Mouse (Mus musculus): ENCODE results near the gene P2ry12. TPM values are rescaled to one million over a fixed set of nuclear protein-coding genes. Genes with fewer than 3 reads are reported as not detected.

P2ry12 gene
- polyA plus RNA-seq (2015; fragmentation: Nextera tagmentation; extraction: Ambion mirVana) = 1.7 and 2.3 TPM in 2 replicates

GRCm38 (mm10) chr3:59262704-59263103, at the start of gene P2ry12:
Gene P2ry12 (minus strand): TSS chr3:59262871.
- no peak within 1 kb of the TSS for H3K9ac ChIP-seq
- no peak within 1 kb of the TSS for H3K4me2 ChIP-seq
- no peaks in the 10 kb centered on the region for H3K27me3 ChIP-seq
- ATAC-seq (ENCODE audit: low read depth) (no peak), DNase-seq (no peak)
- no peaks in the 10 kb centered on the region for H3K9me3 ChIP-seq (replicated peaks)
- H3K27ac ChIP-seq = 0 out of 2 replicates have a peak within 1 kb of the TSS, but pooled peaks have one; percentile 29
- no peak within 1 kb of the TSS for H3K4me3 ChIP-seq (replicated peaks)
- no peaks in the 10 kb centered on the region for H3K36me3 ChIP-seq
- no peaks in the 10 kb centered on the region for H3K4me1 ChIP-seq (replicated peaks)
- WGBS (ENCODE audit: insufficient replicate concordance) = 72% methylated on average over 7 of the region's 7 CpGs

- Histone ChIP-seq H3K9me3 (replicated peaks) (no peaks in the 10 kb centered on the region), H3K27ac (no peak overlapping the region), H3K9ac (no peak overlapping the region), H3K27me3 (no peaks in the 10 kb centered on the region), H3K4me2 (no peak overlapping the region), H3K4me3 (replicated peaks) (no peak overlapping the region), H3K4me1 (replicated peaks) (no peaks in the 10 kb centered on the region), H3K36me3 (no peaks in the 10 kb centered on the region)
- ATAC-seq (ENCODE audit: low read depth) (no peak), DNase-seq (no peak)
- 63% methylated on average over 2 of the region's 2 CpGs for WGBS (ENCODE audit: insufficient replicate concordance)
Measured at GRCm38 (mm10) chr3:59305518-59305917, 42.8 kb upstream of the P2ry12 start.

- Histone ChIP-seq H3K4me1 (replicated peaks) (no peaks in the 10 kb centered on the region), H3K9ac (no peak overlapping the region), H3K27ac (no peak overlapping the region), H3K9me3 (replicated peaks) (no peaks in the 10 kb centered on the region), H3K36me3 (no peaks in the 10 kb centered on the region), H3K27me3 (no peaks in the 10 kb centered on the region), H3K4me2 (no peak overlapping the region), H3K4me3 (replicated peaks) (no peak overlapping the region)
- DNase-seq = no peak
- ATAC-seq (ENCODE audit: low read depth) = no peak
- WGBS (ENCODE audit: insufficient replicate concordance) = 73% methylated on average over 5 of the region's 5 CpGs
Measured at GRCm38 (mm10) chr3:59304944-59305343, 42.3 kb upstream of the P2ry12 start.

- H3K4me1 ChIP-seq (replicated peaks) = no peaks in the 10 kb centered on the region
- WGBS (ENCODE audit: insufficient replicate concordance) = 75% methylated on average over 16 of the region's 16 CpGs
Measured at GRCm38 (mm10) chr3:59297653-59298052, 35.0 kb upstream of the P2ry12 start.

GRCm38 (mm10) chr3:59296563-59297130, 34.0 kb upstream of the P2ry12 start:
- Histone ChIP-seq H3K36me3 (no peaks in the 10 kb centered on the region), H3K27me3 (no peaks in the 10 kb centered on the region), H3K4me3 (replicated peaks) (no peak overlapping the region), H3K27ac (no peak overlapping the region), H3K9me3 (replicated peaks) (no peaks in the 10 kb centered on the region), H3K4me2 (no peak overlapping the region), H3K9ac (no peak overlapping the region), H3K4me1 (replicated peaks) (no peaks in the 10 kb centered on the region)
- no peak for DNase-seq
- ATAC-seq (ENCODE audit: low read depth) = no peak
- WGBS (ENCODE audit: insufficient replicate concordance) = 74% methylated on average over 5 of the region's 5 CpGs

More at GRCm38 (mm10) chr3:59297653-59298052, 35.0 kb upstream of the P2ry12 start:
- Histone ChIP-seq H3K4me2 (no peak overlapping the region), H3K4me3 (replicated peaks) (no peak overlapping the region), H3K27me3 (no peaks in the 10 kb centered on the region), H3K9me3 (replicated peaks) (no peaks in the 10 kb centered on the region), H3K36me3 (no peaks in the 10 kb centered on the region), H3K9ac (no peak overlapping the region), H3K27ac (no peak overlapping the region)
- DNase-seq = no peak
- no peak for ATAC-seq (ENCODE audit: low read depth)

- Histone ChIP-seq H3K36me3 (no peaks in the 10 kb centered on the region), H3K27me3 (no peaks in the 10 kb centered on the region), H3K9me3 (replicated peaks) (no peaks in the 10 kb centered on the region), H3K27ac (no peak overlapping the region), H3K9ac (no peak overlapping the region), H3K4me2 (no peak overlapping the region), H3K4me1 (replicated peaks) (no peaks in the 10 kb centered on the region), H3K4me3 (replicated peaks) (no peak overlapping the region)
- DNase-seq (no peak), ATAC-seq (ENCODE audit: low read depth) (no peak)
- WGBS (ENCODE audit: insufficient replicate concordance) = 79% methylated on average over 16 of the region's 16 CpGs
Measured at GRCm38 (mm10) chr3:59295699-59296562, 33.3 kb upstream of the P2ry12 start.

GRCm38 (mm10) chr3:59293437-59294199, 30.9 kb upstream of the P2ry12 start:
- no peak for DNase-seq
- Histone ChIP-seq H3K9ac (no peak overlapping the region), H3K4me2 (no peak overlapping the region), H3K4me1 (replicated peaks) (no peaks in the 10 kb centered on the region), H3K27ac (no peak overlapping the region), H3K36me3 (no peaks in the 10 kb centered on the region), H3K9me3 (replicated peaks) (no peaks in the 10 kb centered on the region), H3K4me3 (replicated peaks) (no peak overlapping the region), H3K27me3 (no peaks in the 10 kb centered on the region)
- 65% methylated on average over 5 of the region's 5 CpGs for WGBS (ENCODE audit: insufficient replicate concordance)
- no peak for ATAC-seq (ENCODE audit: low read depth)

- no peak for DNase-seq
- H3K36me3 ChIP-seq = no peaks in the 10 kb centered on the region
- no peaks in the 10 kb centered on the region for H3K27me3 ChIP-seq
- H3K9me3 ChIP-seq (replicated peaks) = no peaks in the 10 kb centered on the region
- no peak overlapping the region for H3K4me2 ChIP-seq
- no peaks in the 10 kb centered on the region for H3K4me1 ChIP-seq (replicated peaks)
- 45% methylated on average over 2 of the region's 2 CpGs for WGBS (ENCODE audit: insufficient replicate concordance)
- no peak for ATAC-seq (ENCODE audit: low read depth)
- no peak overlapping the region for H3K27ac ChIP-seq
- H3K9ac ChIP-seq = no peak overlapping the region
- H3K4me3 ChIP-seq (replicated peaks) = no peak overlapping the region
Measured at GRCm38 (mm10) chr3:59290551-59290950, 27.9 kb upstream of the P2ry12 start.

- DNase-seq = no peak
- H3K27me3 ChIP-seq = no peaks in the 10 kb centered on the region
- no peaks in the 10 kb centered on the region for H3K9me3 ChIP-seq (replicated peaks)
- ATAC-seq (ENCODE audit: low read depth) = no peak
- no peak overlapping the region for H3K27ac ChIP-seq
- no peaks in the 10 kb centered on the region for H3K36me3 ChIP-seq
- H3K4me3 ChIP-seq (replicated peaks) = no peak overlapping the region
- H3K9ac ChIP-seq = no peak overlapping the region
- H3K4me2 ChIP-seq = no peak overlapping the region
- H3K4me1 ChIP-seq (replicated peaks) = no peaks in the 10 kb centered on the region
Measured at GRCm38 (mm10) chr3:59278620-59279019, 15.9 kb upstream of the P2ry12 start.

GRCm38 (mm10) chr3:59278254-59278533, 15.5 kb upstream of the P2ry12 start:
- Histone ChIP-seq H3K9ac (no peak overlapping the region), H3K9me3 (replicated peaks) (no peaks in the 10 kb centered on the region), H3K4me1 (replicated peaks) (no peaks in the 10 kb centered on the region), H3K4me2 (no peak overlapping the region), H3K27me3 (no peaks in the 10 kb centered on the region), H3K4me3 (replicated peaks) (no peak overlapping the region), H3K27ac (no peak overlapping the region), H3K36me3 (no peaks in the 10 kb centered on the region)
- no peak for DNase-seq
- WGBS (ENCODE audit: insufficient replicate concordance) = 72% methylated on average over 3 of the region's 3 CpGs
- no peak for ATAC-seq (ENCODE audit: low read depth)

GRCm38 (mm10) chr3:59277502-59278253, 15.0 kb upstream of the P2ry12 start:
- Histone ChIP-seq H3K4me2 (no peak overlapping the region), H3K27me3 (no peaks in the 10 kb centered on the region), H3K9me3 (replicated peaks) (no peaks in the 10 kb centered on the region), H3K27ac (no peak overlapping the region), H3K36me3 (no peaks in the 10 kb centered on the region), H3K4me3 (replicated peaks) (no peak overlapping the region), H3K4me1 (replicated peaks) (no peaks in the 10 kb centered on the region), H3K9ac (no peak overlapping the region)
- DNase-seq (no peak), ATAC-seq (ENCODE audit: low read depth) (no peak)
- 63% methylated on average over 3 of the region's 3 CpGs for WGBS (ENCODE audit: insufficient replicate concordance)

All from liver, embryonic 13.5 days (tissue).